Mouse (Mus musculus) E14TG2a.4 (cell line): Measurements from ENCODE around the gene Ccr1.
"Not testable (repeated sequence)": the region's sequence is repeated elsewhere in the genome, so short reads cannot be mapped to it uniquely, and the experiment has no call there.

Source experiments
- H3K27me3 ChIP-seq: 2 replicates; pipeline ENCODE4 v1.6.1; 2014; ENCODE audit warnings: low read length, control low read depth; ENCODE audit not compliant: insufficient read depth
- H3K36me3 ChIP-seq: 2 replicates; pipeline ENCODE4 v1.6.1; 2014; ENCODE audit warnings: low read length, control low read depth; ENCODE audit not compliant: insufficient read depth
- H3K4me1 ChIP-seq: replicated peaks from 2 replicates; pipeline ENCODE4 v1.6.1; 2014; ENCODE audit warnings: low read depth, low read length, control low read depth
- H3K4me3 ChIP-seq: replicated peaks from 2 replicates; pipeline ENCODE4 v1.5.1; 2014; ENCODE audit warnings: mild to moderate bottlenecking, low read length
- H3K9me3 ChIP-seq: 2 replicates; pipeline ENCODE4 v1.6.1; 2014; ENCODE audit warnings: low read length, control low read depth
- CTCF ChIP-seq: conservative IDR thresholded peaks from 2 replicates; pipeline ENCODE4 v1.5.1; 2014; ENCODE audit warnings: low read length
- NANOG ChIP-seq: IDR thresholded peaks from 2 replicates; pipeline ENCODE4 v1.6.1; 2014; ENCODE audit warnings: borderline replicate concordance, low read length, mixed read lengths
- POU5F1 ChIP-seq: IDR thresholded peaks from 2 replicates; pipeline ENCODE4 v1.6.1; 2014; ENCODE audit warnings: low read length, borderline replicate concordance

Gene Ccr1

DNA sequence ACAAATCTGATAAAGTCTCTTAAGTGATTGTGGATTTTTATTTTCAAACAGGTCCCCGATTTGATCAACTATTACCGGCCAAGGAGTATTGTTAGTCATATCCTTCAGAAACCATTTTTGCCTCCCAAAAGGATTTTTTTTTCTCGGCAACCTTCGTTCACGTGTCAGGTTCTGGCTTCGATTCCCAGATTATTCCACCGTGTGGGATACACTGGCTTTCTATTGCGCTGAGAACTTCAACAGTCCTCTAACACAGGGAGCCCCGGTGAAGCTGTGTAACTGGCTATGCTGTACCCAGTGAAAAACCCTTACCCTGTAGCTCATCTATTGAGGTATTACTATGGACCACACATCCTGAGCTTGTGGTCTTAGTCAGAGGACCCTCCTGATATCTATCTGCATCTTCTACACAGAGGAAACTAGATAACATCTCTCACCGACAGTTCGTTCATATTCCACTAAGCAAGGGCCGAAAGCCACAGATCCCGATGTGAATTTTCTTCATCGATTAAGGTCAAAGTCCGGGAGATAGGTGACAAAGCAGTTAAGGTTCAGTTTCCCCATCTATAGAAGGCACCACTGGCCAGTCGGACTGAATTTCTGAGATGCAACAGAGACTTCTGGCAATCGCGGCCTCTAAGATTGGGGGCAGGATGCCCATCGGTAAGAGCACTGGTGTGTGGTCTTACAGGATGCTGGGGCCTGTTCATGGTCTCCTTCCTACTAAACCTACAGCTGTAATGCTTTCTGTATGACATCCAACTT lies 35.4 kb downstream of the Ccr1 start:
- peak overlapping the region; percentile 0; the same call in 1 of the 2 replicates for H3K4me3 ChIP-seq
- peaks cover 7% of the 10 kb centered on the region for H3K27me3 ChIP-seq
- H3K9me3 ChIP-seq = peaks cover 82% of the 10 kb centered on the region
- H3K36me3 ChIP-seq = peaks cover 52% of the 10 kb centered on the region
- H3K4me1 ChIP-seq = no peaks in the 10 kb centered on the region
- TF ChIP-seq CTCF (no peak), NANOG (no peak), POU5F1 (no peak)

DNA sequence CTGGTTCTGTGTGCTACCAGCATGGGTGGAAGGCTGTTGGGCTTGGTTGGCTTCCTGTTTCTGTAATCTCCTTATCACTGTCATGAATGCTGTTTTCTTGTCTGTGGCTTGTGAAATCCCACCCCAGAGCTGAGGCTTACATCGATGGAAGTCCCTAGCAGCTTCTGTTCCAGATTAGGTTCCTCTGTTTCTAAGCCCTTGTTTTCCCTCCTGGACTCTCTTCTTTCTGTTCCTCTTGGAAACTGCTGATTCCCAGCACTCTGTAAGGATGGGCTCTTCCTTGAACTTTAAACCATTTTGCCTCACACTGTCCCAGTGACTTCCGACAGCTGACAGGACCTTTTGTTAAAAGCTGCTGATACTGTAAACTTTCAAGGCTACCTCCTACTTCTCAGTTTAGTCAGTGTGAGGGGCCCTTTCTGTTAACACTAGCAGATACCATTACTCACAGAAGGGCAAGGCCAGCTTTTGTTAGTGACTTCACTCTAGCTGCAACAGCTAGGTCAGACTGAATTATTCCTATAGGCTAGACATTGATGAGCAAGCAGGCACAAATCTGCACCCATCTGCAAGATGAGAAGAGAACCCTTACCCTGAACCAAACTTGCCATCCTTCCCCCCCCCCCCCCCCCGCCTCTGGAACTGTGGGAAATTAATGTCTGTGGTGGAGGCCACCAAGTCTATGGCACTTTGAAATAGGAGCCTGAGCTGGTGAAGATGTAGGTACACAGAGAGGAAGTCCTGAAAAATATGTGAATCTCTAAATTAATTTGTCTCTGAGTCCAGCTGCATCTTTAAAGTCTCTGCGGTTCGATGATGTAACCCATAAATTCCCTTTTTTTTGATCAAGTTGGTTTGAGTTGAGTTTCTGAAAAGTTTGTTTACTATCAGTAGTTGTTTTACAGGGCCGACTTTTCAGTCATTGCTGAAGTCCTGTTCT lies 36.5 kb downstream of the Ccr1 start:
- peaks cover 52% of the 10 kb centered on the region for H3K36me3 ChIP-seq
- TF ChIP-seq CTCF (no peak), POU5F1 (no peak), NANOG (no peak)
- H3K9me3 ChIP-seq = peaks cover 89% of the 10 kb centered on the region
- peak overlapping the region; percentile 1 for H3K4me3 ChIP-seq
- H3K4me1 ChIP-seq = no peaks in the 10 kb centered on the region
- H3K27me3 ChIP-seq = peaks cover 10% of the 10 kb centered on the region

DNA sequence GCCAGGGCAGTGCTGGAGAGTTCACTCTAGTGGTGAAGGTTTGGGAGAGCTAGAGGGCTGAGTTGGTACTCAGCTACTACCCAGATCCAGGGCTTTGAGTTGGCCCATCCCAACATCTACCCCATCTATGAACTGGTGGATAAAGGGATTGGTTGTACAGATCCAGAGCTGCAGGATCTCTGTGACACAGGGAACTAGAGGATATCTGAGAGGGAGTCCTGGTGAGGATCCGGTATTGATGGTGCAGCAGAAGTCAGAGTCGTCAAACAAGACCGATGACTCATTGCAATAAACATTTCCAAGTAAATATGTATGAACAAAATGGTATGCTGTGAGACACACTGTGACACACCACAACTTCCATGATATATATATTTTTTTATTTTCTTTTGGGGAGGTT lies 37.6 kb downstream of the Ccr1 start:
- peaks cover 41% of the 10 kb centered on the region for H3K36me3 ChIP-seq
- peaks cover 12% of the 10 kb centered on the region for H3K27me3 ChIP-seq
- peak overlapping the region; percentile 35 for H3K4me3 ChIP-seq
- H3K9me3 ChIP-seq = peaks cover 78% of the 10 kb centered on the region
- H3K4me1 ChIP-seq = no peaks in the 10 kb centered on the region
- TF ChIP-seq NANOG (no peak), CTCF (no peak)

DNA sequence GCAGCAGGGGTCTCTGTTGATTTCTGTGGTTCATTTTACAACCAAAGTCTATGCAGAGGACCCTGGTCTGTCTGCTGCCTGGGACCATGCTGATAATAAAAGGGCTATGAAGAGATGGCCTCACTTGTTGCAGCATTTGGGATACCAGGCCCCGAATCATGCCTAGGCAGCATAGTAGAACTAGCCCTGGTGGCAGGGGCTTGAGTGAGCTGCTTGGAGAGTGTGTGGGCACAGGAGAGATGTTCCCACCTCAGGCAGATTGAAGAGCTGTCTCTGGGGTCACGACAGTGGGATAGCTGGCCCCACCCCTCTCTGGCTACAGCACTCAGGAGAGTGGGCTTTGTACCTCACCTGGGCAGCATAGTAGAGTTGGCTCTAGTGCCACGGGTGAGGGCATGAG lies 38.0 kb downstream of the Ccr1 start:
- Histone ChIP-seq H3K4me1 (no peaks in the 10 kb centered on the region), H3K4me3 (peak overlapping the region; percentile 35), H3K36me3 (peaks cover 36% of the 10 kb centered on the region), H3K9me3 (peaks cover 76% of the 10 kb centered on the region), H3K27me3 (peaks cover 13% of the 10 kb centered on the region)
- TF ChIP-seq NANOG = no peak
- TF ChIP-seq POU5F1 = no peak
- no peak for TF ChIP-seq CTCF

DNA sequence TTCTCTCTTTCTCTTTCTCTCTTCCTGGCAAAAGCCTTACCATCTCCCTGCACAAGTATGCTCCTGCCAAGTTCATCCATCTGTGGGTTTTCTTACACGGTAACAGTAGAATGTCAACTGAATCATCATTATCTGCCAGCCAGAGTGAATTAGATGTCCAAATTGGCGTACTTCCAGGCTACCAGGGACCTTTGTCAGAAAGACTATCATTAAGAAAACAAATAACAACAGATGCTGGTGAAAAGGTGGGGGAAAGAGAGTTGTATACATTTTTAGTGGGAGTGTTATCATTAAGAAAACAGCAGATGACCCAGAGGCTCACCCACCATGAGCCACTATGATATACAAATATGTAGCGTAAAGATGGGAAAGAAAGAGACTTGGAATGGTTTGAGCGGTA lies 38.6 kb downstream of the Ccr1 start:
- peaks cover 78% of the 10 kb centered on the region for H3K9me3 ChIP-seq
- peaks cover 33% of the 10 kb centered on the region for H3K36me3 ChIP-seq
- H3K27me3 ChIP-seq = peaks cover 13% of the 10 kb centered on the region
- no peak for TF ChIP-seq CTCF
- TF ChIP-seq POU5F1 = no peak
- TF ChIP-seq NANOG = no peak
- peak overlapping the region; percentile 35 for H3K4me3 ChIP-seq
- no peaks in the 10 kb centered on the region for H3K4me1 ChIP-seq

DNA sequence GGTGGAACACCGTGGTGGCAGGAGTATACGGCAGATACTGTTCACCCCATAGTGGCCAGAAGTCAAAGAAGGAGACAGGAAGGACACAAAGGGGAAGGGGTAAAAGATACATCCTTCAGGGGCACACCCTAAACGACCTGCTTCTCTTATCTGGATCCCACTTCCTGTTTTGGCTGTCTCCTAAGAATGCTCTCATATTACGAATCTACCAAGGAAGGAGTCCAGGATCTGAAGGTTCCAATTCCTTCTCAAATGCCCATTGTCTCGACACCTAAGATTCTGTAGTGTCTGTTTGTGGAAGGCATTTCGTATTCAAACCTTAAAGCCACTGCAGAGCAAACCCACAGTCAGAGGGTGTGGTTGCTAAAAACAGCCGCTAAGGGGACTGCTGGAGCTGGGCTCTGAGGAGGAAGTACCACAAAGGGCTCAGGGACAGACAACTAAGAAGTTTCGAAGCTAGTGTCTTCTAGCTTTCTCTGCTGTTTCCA lies 39.7 kb downstream of the Ccr1 start:
- H3K9me3 ChIP-seq = peaks cover 77% of the 10 kb centered on the region
- H3K4me3 ChIP-seq = peak overlapping the region; percentile 0
- H3K27me3 ChIP-seq = peaks cover 13% of the 10 kb centered on the region
- TF ChIP-seq NANOG (no peak), CTCF (no peak), POU5F1 (no peak)
- H3K4me1 ChIP-seq = no peaks in the 10 kb centered on the region
- peaks cover 29% of the 10 kb centered on the region for H3K36me3 ChIP-seq

DNA sequence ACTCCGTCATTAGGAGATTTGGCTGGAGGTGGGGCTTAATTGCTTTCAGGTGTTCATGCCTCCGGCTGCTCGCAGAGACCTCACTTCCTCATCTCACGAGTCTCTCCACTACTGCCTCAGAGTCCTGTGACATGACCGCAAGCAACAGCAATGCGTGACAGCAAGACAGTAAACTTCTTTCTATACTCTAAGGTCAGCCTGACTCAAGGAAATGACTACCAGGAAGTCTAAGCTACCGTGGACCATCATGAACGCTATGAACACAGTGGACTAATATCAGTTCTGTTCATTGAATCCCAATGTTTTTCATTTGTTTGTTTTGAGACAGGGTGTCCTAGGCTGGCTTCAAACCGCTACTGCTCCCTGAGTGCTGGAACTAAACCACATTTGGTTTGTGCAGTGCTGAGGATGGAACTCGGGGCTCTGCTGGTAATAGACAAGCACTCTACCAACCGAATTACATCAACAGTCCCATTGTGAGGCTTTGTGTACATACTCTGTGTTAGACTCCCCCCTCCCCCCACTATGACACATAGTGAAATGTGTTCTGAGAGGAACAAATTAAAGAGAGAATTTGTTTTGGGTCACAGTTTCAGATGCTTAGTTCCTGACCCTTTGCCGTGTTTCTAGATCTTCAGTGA lies 40.3 kb downstream of the Ccr1 start:
- Histone ChIP-seq H3K9me3 (peaks cover 72% of the 10 kb centered on the region), H3K36me3 (peaks cover 24% of the 10 kb centered on the region), H3K27me3 (peaks cover 13% of the 10 kb centered on the region), H3K4me1 (no peaks in the 10 kb centered on the region), H3K4me3 (peak overlapping the region; percentile 2)
- TF ChIP-seq NANOG = no peak
- TF ChIP-seq POU5F1 = no peak
- TF ChIP-seq CTCF = no peak

DNA sequence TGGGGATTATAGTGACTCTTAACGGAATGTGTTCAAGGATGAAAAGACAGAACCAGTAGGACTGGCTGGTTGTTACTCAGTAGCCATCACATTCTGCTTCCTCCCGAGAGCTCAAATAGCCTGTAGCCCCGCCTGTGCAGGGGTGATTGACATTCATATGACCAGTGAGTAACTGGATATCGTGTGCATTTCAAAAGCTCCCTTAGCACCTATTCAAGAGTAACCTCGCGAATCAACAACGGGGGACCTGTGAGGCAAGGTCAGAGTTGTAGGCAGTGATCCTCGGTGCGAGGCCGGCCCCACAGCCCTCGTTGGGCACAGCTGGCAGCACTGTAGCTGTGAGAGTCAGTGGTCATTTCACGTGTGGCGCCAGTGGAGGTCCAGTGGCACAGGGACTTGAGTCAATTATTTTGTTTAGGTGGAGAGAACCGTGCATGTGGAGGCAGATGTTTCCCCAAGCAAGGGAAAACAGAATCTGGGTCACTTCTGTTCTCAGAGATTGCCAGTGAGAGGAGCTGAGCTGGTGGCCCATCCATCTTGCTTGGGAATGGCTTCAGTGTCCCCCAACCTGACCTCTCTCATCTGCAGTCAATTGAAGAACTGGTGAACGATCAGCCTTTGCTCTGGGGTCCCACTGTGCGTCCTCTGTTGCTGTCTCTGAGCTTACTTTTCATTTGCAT lies 41.1 kb downstream of the Ccr1 start:
- Histone ChIP-seq H3K27me3 (peaks cover 13% of the 10 kb centered on the region), H3K4me3 (peak overlapping the region; percentile 2; the same call in 1 of the 2 replicates), H3K36me3 (peaks cover 16% of the 10 kb centered on the region), H3K4me1 (no peaks in the 10 kb centered on the region), H3K9me3 (peaks cover 64% of the 10 kb centered on the region)
- no peak for TF ChIP-seq POU5F1
- no peak for TF ChIP-seq NANOG
- TF ChIP-seq CTCF = no peak

DNA sequence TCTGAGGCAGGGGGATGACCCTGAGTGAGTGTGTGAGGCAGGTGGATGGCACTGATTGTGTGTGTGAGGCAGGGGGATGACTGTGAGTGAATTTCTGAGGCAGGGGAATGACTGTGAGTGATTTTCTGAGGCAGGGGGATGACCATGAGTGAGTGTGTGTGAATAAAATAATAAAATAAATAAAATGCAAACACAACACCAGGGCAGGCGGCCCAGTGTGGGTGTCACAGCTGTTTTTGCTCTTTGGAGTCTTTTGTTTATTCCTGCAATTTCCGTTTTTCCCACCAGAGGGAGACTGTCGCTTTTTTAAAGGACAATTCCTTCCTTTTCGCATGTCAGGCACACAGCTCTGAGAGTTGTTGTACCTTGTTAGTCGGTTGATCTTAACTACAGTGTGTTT lies 42.5 kb downstream of the Ccr1 start:
- Histone ChIP-seq H3K9me3 (peaks cover 51% of the 10 kb centered on the region), H3K27me3 (peaks cover 13% of the 10 kb centered on the region)
- not testable (repeated sequence) for H3K4me1 ChIP-seq, H3K4me3 ChIP-seq, H3K36me3 ChIP-seq
